Mouse (Mus musculus): ENCODE measurements around the gene Gps2.

DNA sequence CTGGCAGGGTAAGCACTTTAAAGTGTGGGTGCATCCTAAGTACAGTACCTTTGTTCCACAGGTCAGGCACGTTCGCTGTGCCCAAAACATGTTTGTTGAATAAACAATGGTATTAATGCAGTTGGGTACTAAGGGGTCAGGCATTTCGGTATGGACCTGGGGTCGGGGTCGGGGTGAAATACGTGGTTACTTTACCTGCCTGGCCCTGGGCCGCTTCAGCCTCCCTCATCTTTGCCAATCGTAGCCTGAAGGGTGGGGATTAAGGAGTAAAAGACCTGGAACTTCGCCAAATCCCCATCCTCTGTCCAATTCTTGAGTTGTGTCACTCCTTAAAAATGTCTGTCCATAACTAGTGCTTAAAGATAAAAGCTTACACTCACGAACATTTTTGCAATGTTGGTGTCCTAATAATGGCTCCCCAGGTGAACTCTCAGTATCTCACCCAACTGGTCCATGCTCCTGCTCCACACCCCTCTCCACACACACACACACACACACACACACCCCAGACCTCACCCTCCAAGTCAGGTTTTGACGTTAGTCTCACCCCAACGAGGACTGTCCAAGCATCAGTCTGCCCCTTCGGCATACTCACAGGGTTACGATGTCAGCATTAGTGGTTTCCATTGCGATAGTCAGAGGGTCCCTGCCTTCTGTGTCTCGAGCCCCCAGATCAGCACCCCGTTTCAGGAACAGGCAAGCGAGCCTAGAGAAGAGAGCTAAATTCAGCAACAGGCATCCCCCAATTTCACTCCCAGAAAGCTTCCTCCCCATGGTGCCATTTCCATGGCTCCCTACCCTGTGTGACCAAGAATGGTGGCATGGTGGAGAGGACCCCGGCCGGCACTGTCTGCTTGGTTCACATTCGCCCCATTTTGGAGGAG lies 31.7 kb upstream of the Gps2 start:
- TF ChIP-seq GATA1 (IDR thresholded peaks at IDR 0.05; ENCODE audit: borderline replicate concordance, low read length) (no peak), FLI1 (IDR thresholded peaks at IDR 0.05; ENCODE audit: low read length) (no peak)
